Mouse (Mus musculus): Measurements from ENCODE around the gene Optc. TPM values are rescaled to one million over a fixed set of nuclear protein-coding genes. Genes with fewer than 3 reads are reported as not detected.
A peak's percentile ranks its signal among the peaks of the same experiment; 100 is the strongest.

The Optc gene
- polyA plus RNA-seq, 1 experiment from 2014 or later: 1.3 TPM

- Histone ChIP-seq H3K27me3 (ENCODE audit: control insufficient read depth, insufficient read depth, low read length) (no peaks in the 10 kb centered on the region), H3K9me3 (ENCODE audit: control insufficient read depth, low read length) (no peaks in the 10 kb centered on the region), H3K4me2 (replicated peaks; ENCODE audit: low read depth) (peak overlapping the region; percentile 41), H3K9ac (ENCODE audit: low read length) (peak overlapping the region; percentile 27), H3K4me3 (ENCODE audit: low read depth, low read length) (no peak overlapping the region), H3K4me1 (replicated peaks; ENCODE audit: control insufficient read depth, insufficient read depth) (peaks cover 7% of the 10 kb centered on the region), H3K36me3 (ENCODE audit: control insufficient read depth, insufficient read depth, low read length) (no peaks in the 10 kb centered on the region), H3K27ac (replicated peaks) (no peak overlapping the region)
- ATAC-seq (ENCODE audit: low FRiP score, low TSS enrichment) (peak; percentile 36), DNase-seq (ENCODE audit: low spot score) (peak; percentile 56)
- TF ChIP-seq CTCF (IDR thresholded peaks at IDR 0.05; ENCODE audit: low read depth) (no peak), EP300 (optimal IDR thresholded peaks at IDR 0.05) (no peak)
- WGBS: 16% methylated on average over 20 of the region's 20 CpGs
These were observed 17.7 kb downstream of the Optc start for GRCm38 (mm10) chr1:133889949-133890598.

- TF ChIP-seq CTCF (IDR thresholded peaks at IDR 0.05; ENCODE audit: low read depth): no peak
- TF ChIP-seq EP300 (optimal IDR thresholded peaks at IDR 0.05): no peak
- no peak for ATAC-seq (ENCODE audit: low FRiP score, low TSS enrichment)
- 86% methylated on average over 5 of the region's 5 CpGs for WGBS
These were observed 20.1 kb downstream of the Optc start for GRCm38 (mm10) chr1:133887538-133888250.

GRCm38 (mm10) chr1:133887044-133887443, 20.8 kb downstream of the Optc start:
- Histone ChIP-seq H3K27me3 (ENCODE audit: control insufficient read depth, insufficient read depth, low read length) (no peaks in the 10 kb centered on the region), H3K4me1 (replicated peaks; ENCODE audit: control insufficient read depth, insufficient read depth) (peaks cover 4% of the 10 kb centered on the region), H3K9me3 (ENCODE audit: control insufficient read depth, low read length) (no peaks in the 10 kb centered on the region), H3K9ac (ENCODE audit: low read length) (no peak overlapping the region), H3K4me3 (ENCODE audit: low read depth, low read length) (no peak overlapping the region), H3K4me2 (replicated peaks; ENCODE audit: low read depth) (no peak overlapping the region), H3K36me3 (ENCODE audit: control insufficient read depth, insufficient read depth, low read length) (no peaks in the 10 kb centered on the region), H3K27ac (replicated peaks) (no peak overlapping the region)
- 37% methylated on average over 8 of the region's 8 CpGs for WGBS
- DNase-seq (ENCODE audit: low spot score) (no peak), ATAC-seq (ENCODE audit: low FRiP score, low TSS enrichment) (no peak)
- TF ChIP-seq EP300 (optimal IDR thresholded peaks at IDR 0.05): no peak
- no peak for TF ChIP-seq CTCF (IDR thresholded peaks at IDR 0.05; ENCODE audit: low read depth)

More at GRCm38 (mm10) chr1:133887538-133888250, 20.1 kb downstream of the Optc start:
- H3K9ac ChIP-seq (ENCODE audit: low read length): no peak overlapping the region
- no peak overlapping the region for H3K27ac ChIP-seq (replicated peaks)
- H3K4me2 ChIP-seq (replicated peaks; ENCODE audit: low read depth): no peak overlapping the region
- peaks cover 4% of the 10 kb centered on the region for H3K4me1 ChIP-seq (replicated peaks; ENCODE audit: control insufficient read depth, insufficient read depth)
- no peaks in the 10 kb centered on the region for H3K27me3 ChIP-seq (ENCODE audit: control insufficient read depth, insufficient read depth, low read length)
- H3K9me3 ChIP-seq (ENCODE audit: control insufficient read depth, low read length): no peaks in the 10 kb centered on the region
- no peak overlapping the region for H3K4me3 ChIP-seq (ENCODE audit: low read depth, low read length)
- DNase-seq (ENCODE audit: low spot score): no peak
- no peaks in the 10 kb centered on the region for H3K36me3 ChIP-seq (ENCODE audit: control insufficient read depth, insufficient read depth, low read length)

- no peak for DNase-seq (ENCODE audit: low spot score)
- Histone ChIP-seq H3K4me2 (replicated peaks; ENCODE audit: low read depth) (no peak overlapping the region), H3K9me3 (ENCODE audit: control insufficient read depth, low read length) (no peaks in the 10 kb centered on the region), H3K4me3 (ENCODE audit: low read depth, low read length) (no peak overlapping the region), H3K36me3 (ENCODE audit: control insufficient read depth, insufficient read depth, low read length) (no peaks in the 10 kb centered on the region), H3K27ac (replicated peaks) (no peak overlapping the region), H3K9ac (ENCODE audit: low read length) (no peak overlapping the region), H3K27me3 (ENCODE audit: control insufficient read depth, insufficient read depth, low read length) (no peaks in the 10 kb centered on the region), H3K4me1 (replicated peaks; ENCODE audit: control insufficient read depth, insufficient read depth) (peaks cover 4% of the 10 kb centered on the region)
- 63% methylated on average over 6 of the region's 6 CpGs for WGBS
- no peak for ATAC-seq (ENCODE audit: low FRiP score, low TSS enrichment)
- TF ChIP-seq CTCF (IDR thresholded peaks at IDR 0.05; ENCODE audit: low read depth): no peak
- no peak for TF ChIP-seq EP300 (optimal IDR thresholded peaks at IDR 0.05)
These were observed 21.4 kb downstream of the Optc start for GRCm38 (mm10) chr1:133886431-133886830.

- peak; percentile 82 for ATAC-seq (ENCODE audit: low FRiP score, low TSS enrichment)
- 88% methylated on average over 7 of the region's 7 CpGs for WGBS
These were observed 22.0 kb downstream of the Optc start for GRCm38 (mm10) chr1:133885811-133886210.

GRCm38 (mm10) chr1:133884746-133885145, 23.1 kb downstream of the Optc start:
- H3K4me1 ChIP-seq (replicated peaks; ENCODE audit: control insufficient read depth, insufficient read depth): no peaks in the 10 kb centered on the region; the same call in none of the 2 replicates
- no peak overlapping the region for H3K4me3 ChIP-seq (ENCODE audit: low read depth, low read length)
- WGBS: 68% methylated on average over 9 of the region's 9 CpGs
- H3K27me3 ChIP-seq (ENCODE audit: control insufficient read depth, insufficient read depth, low read length): no peaks in the 10 kb centered on the region
- no peaks in the 10 kb centered on the region for H3K36me3 ChIP-seq (ENCODE audit: control insufficient read depth, insufficient read depth, low read length)
- H3K27ac ChIP-seq (replicated peaks): no peak overlapping the region
- H3K9me3 ChIP-seq (ENCODE audit: control insufficient read depth, low read length): no peaks in the 10 kb centered on the region
- no peak for TF ChIP-seq EP300 (optimal IDR thresholded peaks at IDR 0.05)
- no peak for TF ChIP-seq CTCF (IDR thresholded peaks at IDR 0.05; ENCODE audit: low read depth)
- no peak overlapping the region for H3K9ac ChIP-seq (ENCODE audit: low read length)
- no peak overlapping the region for H3K4me2 ChIP-seq (replicated peaks; ENCODE audit: low read depth)
- no peak for DNase-seq (ENCODE audit: low spot score)
- ATAC-seq (ENCODE audit: low FRiP score, low TSS enrichment): no peak

More at GRCm38 (mm10) chr1:133885811-133886210, 22.0 kb downstream of the Optc start:
- no peak overlapping the region for H3K4me3 ChIP-seq (ENCODE audit: low read depth, low read length)
- no peaks in the 10 kb centered on the region for H3K9me3 ChIP-seq (ENCODE audit: control insufficient read depth, low read length)
- H3K4me1 ChIP-seq (replicated peaks; ENCODE audit: control insufficient read depth, insufficient read depth): peaks cover 4% of the 10 kb centered on the region
- DNase-seq (ENCODE audit: low spot score): peak; percentile 60
- H3K27me3 ChIP-seq (ENCODE audit: control insufficient read depth, insufficient read depth, low read length): no peaks in the 10 kb centered on the region
- H3K4me2 ChIP-seq (replicated peaks; ENCODE audit: low read depth): no peak overlapping the region
- no peak for TF ChIP-seq CTCF (IDR thresholded peaks at IDR 0.05; ENCODE audit: low read depth)
- no peak overlapping the region for H3K27ac ChIP-seq (replicated peaks)
- H3K9ac ChIP-seq (ENCODE audit: low read length): no peak overlapping the region
- H3K36me3 ChIP-seq (ENCODE audit: control insufficient read depth, insufficient read depth, low read length): no peaks in the 10 kb centered on the region

Data from stomach, postnatal 0 days (tissue).